Mouse (Mus musculus) limb, embryonic 12.5 days (tissue): Measurements from ENCODE around the gene Sh2d1b2. TPM values are rescaled to one million over a fixed set of nuclear protein-coding genes. Genes with fewer than 3 reads are reported as not detected.

ENCODE experiments used
- polyA plus RNA-seq: library from polyadenylated mRNA; unstranded; fragments of >200 nt; fragmentation: Nextera tagmentation; extraction: Ambion mirVana; gene quantifications from 2 replicates; pipeline ENCODE4 v1.2.1, GENCODE M21; 2016

The Sh2d1b2 gene
- polyA plus RNA-seq, 1 experiment from 2014 or later: not detected

Other genes starting within 250 kb of the Sh2d1b2 start
- gene Ddr2, start 122.0 kb upstream of the Sh2d1b2 start, polyA plus RNA-seq: 111 and 112 TPM in 2 replicates
- gene Uap1, start 57.8 kb upstream of the Sh2d1b2 start, polyA plus RNA-seq: 67.8 and 69.0 TPM in 2 replicates
- 7.7 and 8.9 TPM in 2 replicates for gene Uhmk1, start 17.4 kb upstream of the Sh2d1b2 start, polyA plus RNA-seq
- not detected in 2 replicates for gene Sh2d1b1, start 44.6 kb downstream of the Sh2d1b2 start, polyA plus RNA-seq
- gene Gm7694, start 73.6 kb downstream of the Sh2d1b2 start, polyA plus RNA-seq: 3.3 and 4.5 TPM in 2 replicates
- gene Spata46, start 76.1 kb downstream of the Sh2d1b2 start, polyA plus RNA-seq: 1.2 and 1.5 TPM in 2 replicates